Mouse (Mus musculus) gastrocnemius, postnatal 14 days (tissue): ENCODE data around the gene Ankrd22. TPM values are rescaled to one million over a fixed set of nuclear protein-coding genes. Genes with fewer than 3 reads are reported as not detected.

Experiments
- DNase-seq: peaks from one replicate; pipeline ENCODE4 v3.0.0; 2021; ENCODE audit warnings: mixed read lengths
- intact Hi-C: fragments of 180-260 bp; cut with DNase I; formaldehyde crosslinking; loops from one replicate; pipeline ENCODE4 v1.15.1; 2025; ENCODE audit warnings: low total_unique reads
- total RNA-seq, 2 experiments: library from RNA; stranded (reverse); gene quantifications; 2 replicates each; pipeline ENCODE4 v1.2.3; 2021

Gene Ankrd22
- total RNA-seq, 2 experiments from 2014 or later, result not detected

GRCm38 (mm10) chr19:34101888-34102287 is 64.0 kb downstream of the Ankrd22 start:
- DNase-seq, result no peak
- intact Hi-C loops, result no loop called here

- intact Hi-C loops, result no loop called here
- no peak for DNase-seq
Measured at GRCm38 (mm10) chr19:34100633-34101032, 65.2 kb downstream of the Ankrd22 start, which contains the start of gene Lipm. Gene Lipm, plus strand, starts transcription at chr19:34100933.

GRCm38 (mm10) chr19:34096228-34096627 is 69.6 kb downstream of the Ankrd22 start:
- intact Hi-C loops, result no loop called here
- DNase-seq, result no peak

GRCm38 (mm10) chr19:34095381-34095780 is 70.5 kb downstream of the Ankrd22 start:
- DNase-seq, result no peak
- intact Hi-C loops, result no loop called here

GRCm38 (mm10) chr19:34089011-34089680 is 76.7 kb downstream of the Ankrd22 start:
- DNase-seq, result no peak
- intact Hi-C loops, result no loop called here

GRCm38 (mm10) chr19:34078130-34078529 is 87.7 kb downstream of the Ankrd22 start:
- intact Hi-C loops, result no loop called here

GRCm38 (mm10) chr19:34074239-34074638 is 91.6 kb downstream of the Ankrd22 start:
- no peak for DNase-seq
- intact Hi-C loops, result no loop called here

More at GRCm38 (mm10) chr19:34078130-34078529, 87.7 kb downstream of the Ankrd22 start:
- no peak for DNase-seq

Other genes starting within 250 kb of the Ankrd22 start
- gene Lipf, start 204.9 kb downstream of the Ankrd22 start, total RNA-seq, result not detected
- not detected for gene Lipk, start 157.8 kb downstream of the Ankrd22 start, total RNA-seq
- not detected for gene Lipn, start 98.7 kb downstream of the Ankrd22 start, total RNA-seq
- not detected for gene Lipm, start 65.1 kb downstream of the Ankrd22 start, total RNA-seq
- gene Stambpl1, start 26.2 kb upstream of the Ankrd22 start, total RNA-seq, result 1 to 10 TPM; 1.4 to 1.7 TPM
- 100 to 1,000 TPM; 433 to 628 TPM for gene Acta2, start 89.5 kb upstream of the Ankrd22 start, total RNA-seq
- gene Fas, start 124.6 kb upstream of the Ankrd22 start, total RNA-seq, result 1 to 10 TPM; 2.8 to 6.0 TPM